Mouse (Mus musculus) layer of hippocampus, postnatal 10 days (tissue): ENCODE measurements at regions not wholly inside any gene's neighbourhood (a gene's known extent, or its start where the extent isn't known, plus 50 kb on each side); places are given as distances from the start of the nearest gene placed in this dataset.
A peak's percentile ranks its signal among the peaks of the same experiment; 100 is the strongest.

Source experiments
- DNase-seq, 2 experiments: peaks; one replicate each; pipeline ENCODE4 v3.0.0; 2021; ENCODE audit warnings: low spot score in 2 of 2

DNA sequence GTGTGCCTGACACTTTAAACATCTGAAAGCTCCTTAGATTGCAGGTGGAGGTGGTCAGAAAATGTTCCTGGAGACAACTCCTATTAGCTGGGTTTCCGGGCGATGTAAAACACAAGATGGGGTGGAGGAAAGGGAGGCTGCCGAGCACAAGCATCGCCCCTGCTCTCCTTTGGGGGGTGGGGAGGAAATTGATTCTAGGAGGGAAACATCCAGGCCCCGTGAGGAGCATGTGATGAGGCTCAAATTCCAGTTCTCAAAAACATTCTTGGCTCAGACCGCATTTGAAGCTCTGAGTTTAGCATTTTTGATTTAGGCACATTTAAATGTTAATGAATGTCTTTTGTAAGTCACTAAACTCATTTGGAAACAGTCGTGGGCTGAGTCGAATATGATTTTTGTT lies 105.5 kb downstream of the Rpl14 start:
- no peak for DNase-seq

DNA sequence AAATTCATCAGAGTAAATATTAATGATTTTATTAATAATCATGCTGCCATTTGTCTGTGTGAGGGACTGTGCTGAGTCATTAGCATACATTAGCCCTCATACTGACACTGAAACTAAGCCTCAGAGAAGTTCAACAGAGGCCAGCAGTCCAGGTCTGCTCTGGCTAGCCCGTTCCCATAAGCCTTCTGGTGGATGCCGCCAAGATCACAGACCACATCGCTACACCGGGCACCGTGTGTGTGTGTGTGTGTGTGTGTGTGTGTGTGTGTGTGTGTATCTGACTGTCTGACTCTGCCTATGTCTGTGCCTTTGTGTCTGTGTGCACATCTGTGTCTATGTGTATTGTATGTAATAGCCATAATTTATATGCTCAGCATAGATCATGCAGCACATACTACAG lies 106.0 kb downstream of the Rpl14 start:
- no peak for DNase-seq

DNA sequence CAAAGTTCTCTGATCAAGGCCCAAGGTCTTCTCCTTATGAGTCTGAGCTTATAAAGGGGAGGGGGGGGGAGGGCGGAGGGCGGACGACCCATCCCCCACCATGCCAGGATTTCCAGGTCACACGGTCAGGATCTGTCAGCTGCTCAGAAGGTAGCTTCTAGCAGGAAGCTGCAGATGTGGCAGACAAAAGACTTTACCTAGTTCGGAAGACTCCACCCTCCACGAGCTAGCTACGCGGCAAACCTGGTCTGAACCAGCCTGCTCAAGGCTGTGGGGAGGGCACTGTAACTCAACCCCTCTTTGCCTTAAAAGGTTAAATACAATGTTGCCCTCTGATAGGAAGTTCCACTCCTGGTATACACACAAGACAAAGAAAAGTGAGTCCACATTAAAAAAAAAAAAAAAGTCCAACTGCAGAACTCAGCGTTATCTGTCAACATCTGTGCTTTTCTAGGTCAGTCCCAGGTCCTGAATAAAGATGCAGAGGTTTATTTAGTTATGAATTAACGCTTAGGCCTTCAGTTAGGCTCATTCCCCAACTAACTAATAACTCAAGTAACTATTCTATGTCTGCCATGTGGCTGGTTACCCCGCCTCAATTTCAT lies 108.7 kb downstream of the Rpl14 start:
- no peak for DNase-seq

DNA sequence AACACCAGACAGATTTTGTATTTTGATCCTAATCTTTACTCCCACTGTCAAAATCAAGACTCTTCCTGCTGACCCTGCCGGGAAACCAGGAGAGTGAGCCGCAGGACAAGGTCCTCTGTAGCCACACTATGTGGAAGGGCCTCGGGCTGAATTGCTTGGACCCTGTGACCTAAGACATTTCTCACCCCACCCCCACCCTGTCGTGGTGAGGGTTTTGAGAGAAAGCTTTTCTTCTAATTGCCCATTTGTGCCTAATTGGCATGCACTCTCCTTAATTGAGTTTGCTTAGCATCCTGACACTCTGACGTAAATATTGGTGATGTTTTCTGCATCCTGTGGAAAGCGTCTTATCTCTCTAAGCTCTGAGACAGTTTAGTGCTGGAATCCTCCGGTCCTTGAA lies 110.2 kb downstream of the Rpl14 start:
- no peak for DNase-seq

DNA sequence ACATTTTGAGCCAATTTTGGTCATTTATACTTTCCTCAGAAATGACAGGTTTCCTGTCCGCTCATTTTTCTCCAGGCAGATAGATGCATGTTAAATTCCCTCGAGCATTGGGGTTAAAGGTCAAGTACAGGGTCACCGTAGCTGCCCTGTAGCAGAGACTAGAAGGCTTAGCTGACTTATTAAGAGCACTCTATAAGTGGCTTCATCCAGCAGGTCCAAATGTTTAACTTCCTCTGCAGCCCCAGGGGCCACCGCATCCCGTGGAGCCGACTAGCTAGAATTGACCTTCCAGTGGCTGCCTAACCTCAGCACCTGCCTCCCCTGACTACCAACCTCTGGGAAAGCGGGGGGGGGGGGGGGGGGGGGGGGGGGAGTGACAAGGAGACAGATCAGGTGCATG lies 114.7 kb downstream of the Rpl14 start:
- no peak for DNase-seq

DNA sequence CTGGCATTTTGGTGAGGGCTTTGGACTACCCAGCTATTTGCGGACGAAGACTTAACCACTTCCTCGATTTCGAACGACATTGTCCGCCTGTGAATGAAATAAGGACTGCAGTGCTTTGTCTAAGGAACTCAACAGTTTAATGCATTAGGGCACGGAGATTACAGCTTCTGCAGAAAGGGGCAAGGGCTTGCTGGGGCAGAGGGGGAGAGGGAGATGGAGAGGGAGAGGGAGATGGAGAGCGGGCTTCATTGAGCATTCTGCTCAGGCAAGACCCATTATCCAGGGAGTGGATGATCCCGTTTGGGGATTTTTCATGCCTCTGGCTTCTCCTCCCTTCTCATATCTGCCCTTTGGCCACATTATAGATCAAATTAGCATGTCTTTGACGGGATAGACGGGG lies 117.8 kb downstream of the Rpl14 start:
- DNase-seq = no peak

DNA sequence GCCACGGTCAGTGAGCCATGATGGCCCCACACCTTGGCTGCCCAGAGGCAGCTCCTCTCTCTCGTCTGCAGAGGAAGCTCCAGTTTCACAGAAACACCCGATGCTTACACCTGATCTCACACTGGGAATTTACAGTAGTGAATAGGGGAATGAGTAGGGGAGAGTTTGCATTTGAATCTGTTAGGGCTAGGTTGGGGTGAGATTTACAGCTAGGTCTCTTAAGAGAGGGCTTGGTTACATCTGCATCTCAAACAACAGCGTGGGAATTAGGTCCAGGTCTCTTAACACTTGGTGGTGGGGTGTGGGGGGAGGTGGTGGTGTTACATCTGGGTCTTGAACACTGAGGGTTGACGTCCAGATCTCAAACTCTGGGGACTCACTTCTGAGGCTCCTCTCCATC lies 119.3 kb downstream of the Rpl14 start:
- DNase-seq = no peak

DNA sequence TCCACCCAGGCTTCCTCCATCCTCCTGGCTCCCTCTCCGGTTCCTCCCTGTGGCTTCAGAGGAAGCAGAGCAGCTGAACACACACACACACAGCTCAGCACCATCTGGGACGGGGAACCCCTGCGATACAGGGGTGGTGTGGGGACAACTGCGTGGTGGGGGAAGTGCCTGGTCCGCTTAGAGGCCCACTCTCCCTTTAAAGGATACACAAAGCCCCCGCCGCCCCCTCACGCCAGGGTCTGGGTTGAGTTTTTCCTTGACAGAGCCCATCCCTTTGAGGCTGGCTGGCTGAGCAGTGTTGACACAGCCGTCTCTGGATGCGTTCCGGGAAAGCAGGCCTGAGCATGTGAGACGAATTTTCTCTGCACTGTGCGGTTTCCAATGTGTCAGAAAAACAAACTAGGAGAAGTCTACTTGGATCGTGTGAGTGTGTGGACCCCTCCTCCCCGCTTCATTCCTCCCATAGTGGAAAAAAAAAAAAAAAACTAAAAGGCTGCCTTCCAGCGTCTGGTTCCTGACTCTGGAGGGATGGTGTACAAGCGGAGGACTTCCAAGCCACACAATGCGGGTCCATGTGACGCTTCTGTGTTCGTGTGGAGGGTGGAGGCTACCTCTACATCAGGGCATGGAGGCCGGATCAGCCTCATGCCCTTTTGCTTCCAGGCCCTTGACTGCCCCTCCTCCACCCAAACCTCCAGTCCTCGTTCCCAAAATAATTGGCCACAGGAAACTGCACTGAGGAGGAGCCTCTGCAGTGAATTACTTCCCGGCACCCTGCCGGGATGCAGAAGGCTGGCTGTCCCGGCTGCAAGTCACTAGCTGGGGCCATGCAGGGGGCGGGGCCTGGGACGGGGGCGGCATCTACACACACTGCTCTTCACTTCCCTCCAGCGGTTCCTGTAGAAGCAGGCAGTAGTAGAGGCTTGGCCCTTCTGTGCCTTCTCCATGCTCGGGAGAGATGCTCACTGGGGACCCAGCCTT lies 120.0 kb downstream of the Rpl14 start:
- DNase-seq = peak; percentile 72 to 81

DNA sequence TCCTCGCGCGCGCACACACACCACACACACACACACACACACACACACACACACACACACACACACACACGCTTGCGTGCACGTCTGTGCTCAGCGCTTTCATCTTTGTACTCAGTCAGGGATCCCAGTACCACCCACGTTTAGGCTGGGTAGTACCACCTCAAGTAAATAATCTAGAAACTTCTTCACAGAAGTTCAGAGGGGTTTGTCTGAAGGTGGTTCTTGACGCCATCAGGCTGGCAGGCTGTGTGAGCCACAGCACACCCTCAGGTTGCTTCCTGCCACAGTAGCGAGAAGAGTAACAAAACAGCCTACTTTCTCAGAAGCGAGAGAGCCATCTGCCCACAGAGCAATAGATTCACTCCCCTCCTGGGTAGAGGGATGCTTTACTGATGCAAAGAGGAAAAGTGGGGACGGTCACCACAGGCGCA lies 120.7 kb downstream of the Rpl14 start:
- no peak for DNase-seq

DNA sequence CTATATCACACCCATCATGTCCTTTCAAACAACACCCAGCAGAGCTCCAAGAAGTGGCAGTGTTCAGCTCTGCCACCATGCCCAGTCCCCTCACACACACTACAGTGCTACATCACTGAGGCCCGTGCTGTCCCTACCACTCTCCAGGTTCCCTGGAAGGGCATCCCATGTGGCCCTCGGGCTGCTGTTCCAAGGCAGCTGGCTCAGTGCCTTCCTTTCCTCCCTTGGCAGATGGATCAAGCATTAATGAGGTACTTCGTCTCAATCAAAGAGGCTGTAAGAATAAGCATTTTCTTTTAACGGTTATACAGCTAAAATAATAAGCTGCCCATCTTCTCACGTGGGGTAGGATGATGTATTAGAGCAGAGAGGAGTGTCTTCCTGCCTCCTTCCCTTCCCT lies 123.2 kb downstream of the Rpl14 start:
- DNase-seq = peak in 1 of 2 experiments; percentile 47

DNA sequence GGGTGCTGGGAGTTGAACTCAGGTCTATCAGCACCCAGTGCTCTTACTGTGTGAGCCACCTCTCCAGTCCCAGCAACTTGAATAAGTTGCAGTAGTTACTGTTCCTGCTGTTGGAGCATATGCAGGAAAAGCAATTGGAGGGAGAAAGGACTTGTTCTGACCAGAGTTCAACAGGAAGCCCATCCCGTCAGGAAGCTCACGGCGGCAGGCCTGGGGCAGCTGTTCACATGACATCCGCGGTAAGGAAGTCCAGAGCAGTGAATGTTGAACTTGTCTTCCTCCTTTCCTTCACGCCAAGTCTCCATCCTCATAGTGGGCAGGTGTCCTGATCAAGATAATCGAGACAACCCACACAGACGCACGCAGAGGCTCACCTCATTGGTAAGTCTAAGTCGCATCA lies 124.7 kb downstream of the Rpl14 start:
- no peak for DNase-seq

DNA sequence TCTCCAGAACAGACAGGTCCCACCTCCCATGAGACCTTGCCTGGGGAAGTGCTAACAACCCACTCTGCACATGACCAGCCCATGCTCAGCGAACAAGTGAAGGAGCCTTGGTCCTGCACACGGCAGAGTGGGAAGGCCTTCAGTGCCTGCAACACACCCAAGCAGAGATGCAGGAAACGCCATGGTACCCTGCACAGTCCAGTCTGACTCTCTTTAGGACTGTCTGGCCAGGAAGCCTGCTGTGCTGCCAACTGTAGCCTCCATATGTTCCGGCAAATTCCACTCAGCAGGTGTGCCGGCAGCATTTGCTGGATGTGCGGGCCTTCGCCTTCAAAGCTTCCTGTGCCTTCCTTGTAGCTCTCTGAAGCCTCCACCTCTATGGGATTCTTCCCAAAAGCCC lies 126.5 kb downstream of the Rpl14 start:
- DNase-seq = no peak

DNA sequence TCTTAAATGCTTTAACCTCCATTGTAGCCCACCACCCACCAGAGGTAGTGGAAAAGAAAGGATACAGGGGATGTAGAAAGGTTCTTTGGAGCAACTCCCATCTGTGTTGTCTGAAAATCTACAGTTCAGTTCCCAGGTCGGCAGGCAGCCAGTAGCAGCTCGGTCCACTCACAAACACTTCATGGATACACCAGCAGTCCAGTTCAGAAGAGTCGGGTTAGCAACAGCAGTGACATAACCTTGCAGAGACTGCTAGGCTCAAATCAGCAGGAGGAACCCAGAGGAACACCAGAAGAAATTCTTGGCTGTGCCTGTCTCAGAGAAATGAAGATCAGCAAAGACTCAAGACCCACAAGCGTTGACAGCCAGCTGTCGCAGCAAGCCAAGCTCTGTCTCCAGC lies 128.5 kb downstream of the Rpl14 start:
- no peak for DNase-seq

DNA sequence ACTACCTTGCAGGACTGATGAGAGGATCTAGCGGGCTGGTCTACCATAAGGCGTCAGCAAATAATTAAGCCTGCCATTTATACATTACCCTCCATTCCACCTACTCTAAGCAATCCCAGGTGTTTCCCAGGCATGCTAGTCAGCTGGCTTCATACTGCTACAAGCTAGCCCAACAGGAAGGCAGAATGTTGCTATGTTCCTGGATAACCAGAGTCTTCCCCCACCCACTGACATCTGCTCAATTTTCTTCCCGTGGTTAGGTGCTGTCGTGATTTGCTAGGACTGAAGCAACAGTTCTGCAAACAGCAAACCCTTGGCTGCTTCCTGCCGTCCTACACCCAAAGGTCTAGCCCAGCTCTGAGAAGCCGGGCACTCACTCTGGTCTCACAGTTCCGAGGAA lies 131.6 kb downstream of the Rpl14 start:
- DNase-seq = no peak

DNA sequence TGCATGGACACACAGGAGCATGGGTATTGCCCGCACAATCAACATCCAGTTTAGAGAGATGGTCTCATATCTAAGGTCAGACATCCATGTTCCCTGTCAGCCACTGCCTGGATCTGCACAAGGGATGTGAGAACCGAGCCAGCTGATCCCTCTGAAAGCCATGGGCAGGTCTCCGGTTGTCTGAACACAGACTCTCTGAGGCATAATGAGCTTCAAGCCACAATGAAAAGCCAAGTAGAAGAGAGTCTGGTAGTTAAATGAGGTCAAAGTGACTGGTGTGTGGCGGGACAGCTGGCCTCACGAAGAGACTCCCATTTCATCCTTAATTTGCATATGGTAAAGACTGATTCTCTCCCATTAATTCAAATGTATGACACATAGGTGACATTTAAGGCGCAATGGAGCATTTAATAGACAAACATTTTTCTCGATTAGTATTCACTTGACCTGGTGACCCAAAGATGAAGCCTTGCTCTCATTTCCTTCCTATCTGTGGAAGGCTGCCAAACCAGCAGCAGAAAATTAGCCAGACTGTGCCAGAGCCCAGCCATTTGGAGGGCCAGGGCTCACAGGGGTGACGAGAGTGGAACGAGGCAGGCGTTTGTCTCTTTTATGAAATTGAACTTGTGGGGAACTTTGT lies 132.2 kb downstream of the Rpl14 start:
- DNase-seq = no peak

DNA sequence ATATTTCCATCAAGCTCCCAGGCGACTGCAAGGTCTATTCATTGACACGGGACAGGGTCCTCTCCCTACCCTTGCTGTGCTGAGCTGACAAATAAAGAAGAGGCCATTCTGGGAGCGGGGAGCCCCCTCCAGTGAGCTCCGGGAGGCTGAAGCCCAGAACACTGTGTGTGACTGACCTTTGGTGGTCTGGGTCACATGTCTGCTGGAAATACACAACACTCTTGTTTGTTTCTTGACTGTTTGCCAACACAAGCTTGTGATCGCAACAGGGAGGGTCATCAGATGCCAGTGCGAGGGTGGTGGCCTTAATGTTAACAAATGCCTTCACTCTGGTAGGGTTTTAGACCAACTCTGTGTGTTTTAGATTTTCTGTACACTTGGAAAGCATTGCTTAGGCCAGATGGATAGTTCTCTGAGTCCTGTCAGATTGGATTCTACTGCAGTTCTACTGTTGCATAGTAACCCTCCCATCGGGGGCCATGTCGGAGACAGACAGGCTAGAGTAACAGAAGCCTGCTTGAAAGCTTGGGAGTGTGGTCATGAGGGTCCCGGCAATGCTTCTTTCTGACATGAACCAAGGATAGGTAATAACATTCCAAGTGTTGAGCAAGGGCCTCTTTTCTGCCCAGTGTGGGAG lies 135.4 kb downstream of the Rpl14 start:
- peak in 1 of 2 experiments; percentile 39 for DNase-seq

DNA sequence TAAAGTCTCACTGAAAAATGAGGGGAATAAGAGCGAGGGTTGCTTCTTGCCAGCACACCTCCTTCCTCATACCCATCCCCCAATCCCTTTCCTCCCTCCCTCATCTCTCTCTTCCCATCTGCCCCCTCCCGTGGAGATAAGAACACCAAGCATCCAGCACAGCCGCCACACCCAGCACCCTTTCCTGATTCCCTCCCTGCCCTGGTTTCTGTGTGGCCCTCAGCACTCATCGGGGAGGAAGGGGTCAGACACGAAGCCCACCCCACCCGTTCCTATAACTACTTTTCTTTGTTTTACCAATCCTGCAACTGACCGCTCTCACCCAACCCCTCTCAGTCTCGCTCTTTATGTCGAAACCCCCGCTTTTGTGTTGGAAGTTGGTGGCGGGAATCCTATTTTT lies 137.3 kb downstream of the Rpl14 start:
- DNase-seq = no peak

DNA sequence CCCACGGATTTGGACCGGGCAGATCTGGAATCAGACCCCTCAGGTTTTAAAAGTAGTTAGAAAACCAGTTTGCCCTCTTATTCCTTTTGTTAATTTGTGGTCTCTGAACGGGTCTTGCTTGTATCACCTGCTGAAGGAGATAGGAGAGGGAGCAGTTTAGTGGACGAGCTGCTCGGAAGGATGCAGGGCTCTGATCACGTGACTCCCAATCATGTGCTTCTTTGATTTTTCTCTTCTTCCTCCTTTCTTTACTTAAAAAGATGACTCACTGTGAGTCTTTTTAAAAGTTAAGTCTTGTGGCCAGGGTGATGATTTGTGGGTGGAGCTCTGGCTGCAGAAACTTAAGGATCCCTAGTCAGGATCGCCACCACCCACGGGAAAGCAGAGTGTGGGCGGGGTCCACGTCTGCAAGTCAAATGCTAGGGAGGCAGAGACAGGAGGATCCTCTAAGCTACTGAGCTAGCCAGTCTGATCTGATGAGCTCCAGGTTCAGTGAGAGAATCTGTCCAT lies 138.0 kb downstream of the Rpl14 start:
- no peak for DNase-seq

DNA sequence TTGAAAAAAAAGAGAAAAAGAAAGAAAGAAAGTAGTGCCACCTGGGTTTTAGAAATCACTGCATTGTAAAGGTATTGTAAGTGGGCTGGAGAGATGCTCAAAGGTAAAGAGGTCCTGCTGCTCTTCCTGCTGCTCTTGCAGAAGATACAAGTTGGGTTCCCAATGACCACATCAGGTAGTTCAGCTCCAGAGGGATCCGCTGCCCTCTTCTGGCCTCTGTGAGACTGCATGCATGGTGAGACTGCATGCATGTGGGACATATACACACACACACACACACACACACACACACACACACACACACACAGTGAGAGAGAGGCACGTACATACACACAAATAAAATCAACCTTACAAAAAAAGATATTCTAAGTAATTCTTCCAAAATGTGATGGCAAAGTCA lies 141.7 kb downstream of the Rpl14 start:
- DNase-seq = no peak

DNA sequence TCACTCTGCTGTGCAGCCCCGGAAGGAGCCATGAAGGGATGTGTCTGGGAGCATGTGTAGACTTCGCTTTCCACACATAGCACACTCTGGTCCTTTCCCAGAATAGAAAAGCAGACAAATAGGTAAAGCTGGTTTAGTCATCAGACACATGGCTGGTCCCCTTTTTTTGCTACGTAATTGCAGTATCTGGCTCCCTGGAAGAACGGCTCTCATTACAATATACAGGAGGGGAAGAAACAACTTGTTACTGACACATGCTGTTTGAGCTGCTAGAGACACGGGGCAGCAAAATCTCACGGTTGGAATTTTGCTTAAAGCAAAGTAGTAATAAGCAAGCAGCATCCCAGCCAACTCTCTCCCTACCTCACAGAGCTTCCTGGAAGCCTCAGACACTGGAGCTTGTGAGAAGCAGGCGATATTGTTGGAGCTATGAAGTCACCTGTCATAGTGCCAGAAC lies 144.4 kb downstream of the Rpl14 start:
- no peak for DNase-seq

DNA sequence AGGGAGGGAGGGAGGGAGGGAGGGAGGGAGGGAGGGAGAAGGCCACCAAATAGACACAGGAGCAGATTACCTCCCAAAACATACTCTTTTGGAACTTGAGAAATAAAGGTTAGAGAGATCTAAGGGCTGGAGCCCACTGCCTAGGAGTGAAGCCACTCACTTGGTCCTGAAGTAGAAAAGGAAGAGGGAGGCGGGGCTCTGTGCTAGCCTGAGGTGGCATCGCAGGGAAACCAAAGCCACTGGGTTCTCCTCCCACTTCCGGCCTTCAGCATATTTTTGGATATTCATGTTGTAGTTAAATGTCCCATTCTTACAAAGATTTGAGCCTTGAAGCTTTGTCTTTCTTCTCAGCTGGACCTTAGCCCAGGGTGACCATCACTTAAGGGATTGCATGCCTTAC lies 147.6 kb downstream of the Rpl14 start:
- no peak for DNase-seq
